8 mouse cellular contexts compared by ENCODE assay signal in genomic region chr10:80148610-80149290, GRCm38 (mm10). TPM values are rescaled to one million over a fixed set of nuclear protein-coding genes. Genes with fewer than 3 reads are reported as not detected.
A peak's percentile ranks its signal among the peaks of the same experiment; 100 is the strongest.
DNase-seq lines count a peak whose midpoint lies in the region; ATAC-seq and TF ChIP-seq lines count a peak whose summit lies in the region.

No protein-coding gene starts in this region.

- no peaks in the 10 kb centered on the region for H3K27me3 ChIP-seq in embryonic facial prominence, embryonic 14.5 days (replicated peaks; ENCODE audit: control insufficient read depth, insufficient read depth, low read length)
- H3K27me3 ChIP-seq in liver, adult 2 months (ENCODE audit: control insufficient read depth, insufficient read depth, low read length): no peaks in the 10 kb centered on the region
- no peaks in the 10 kb centered on the region for H3K27me3 ChIP-seq in splenic B cell, adult 2 months (ENCODE audit: control insufficient read depth, insufficient read depth, low read length, poor library complexity, severe bottlenecking)

- peak; percentile 69 for TF ChIP-seq CTCF in liver, adult 2 months (IDR thresholded peaks at IDR 0.05; ENCODE audit: low read depth, low read length)

- H3K9me3 ChIP-seq in embryonic facial prominence, embryonic 14.5 days (ENCODE audit: control insufficient read depth, low read length): no peaks in the 10 kb centered on the region

- peaks cover 60% of the 10 kb centered on the region for H3K36me3 ChIP-seq in embryonic facial prominence, embryonic 14.5 days (ENCODE audit: control insufficient read depth, insufficient read depth, low read length)
- peaks cover 1% of the 10 kb centered on the region; the same call in 1 of the 2 replicates for H3K36me3 ChIP-seq in liver, adult 2 months (ENCODE audit: control insufficient read depth, insufficient read depth, low read length)
- peaks cover 11% of the 10 kb centered on the region for H3K36me3 ChIP-seq in splenic B cell, adult 2 months (ENCODE audit: control insufficient read depth, insufficient read depth, low read length, poor library complexity, severe bottlenecking)

- WGBS in embryonic facial prominence, embryonic 14.5 days: under 1% methylated on average over 28 of the region's 57 CpGs
- WGBS in liver, adult 2 months: under 1% methylated on average over 57 of the region's 57 CpGs

- TF ChIP-seq POLR2A in liver, adult 2 months (IDR thresholded peaks at IDR 0.05; ENCODE audit: extremely low read depth, insufficient read depth, low read length): 0 out of 2 replicates have a peak, but pooled peaks have one; percentile 41

- DNase-seq in 416B (ENCODE audit: low read depth): peak; percentile 97
- peak; percentile 92 to 93 for DNase-seq in adrenal gland, postnatal 4 days (ENCODE audit: low spot score in 2 of 2)
- peak; percentile 96 for DNase-seq in embryonic facial prominence, embryonic 14.5 days (ENCODE audit: low spot score)
- peak; percentile 94 for DNase-seq in heart, adult 8-10 months (ENCODE audit: low spot score)
- peak; percentile 96 for DNase-seq in kidney, adult 9 months
- peak; percentile 96 for DNase-seq in liver, adult 2 months (ENCODE audit: extremely low read depth, low read depth, low spot score)
- peak; percentile 92 for DNase-seq in splenic B cell, adult 2 months (ENCODE audit: low read depth, low spot score)

- H3K4me3 ChIP-seq in embryonic facial prominence, embryonic 14.5 days (ENCODE audit: low read depth, low read length): peak overlapping the region; percentile 85
- peak overlapping the region; percentile 86 for H3K4me3 ChIP-seq in liver, adult 2 months (ENCODE audit: insufficient read depth, low read depth, low read length)

- H3K79me2 ChIP-seq in liver, adult 2 months (ENCODE audit: control insufficient read depth, insufficient read depth, low read length): peaks cover 34% of the 10 kb centered on the region

- peak overlapping the region; percentile 98 for H3K27ac ChIP-seq in embryonic facial prominence, embryonic 14.5 days (replicated peaks; ENCODE audit: low read depth, low read length)
- H3K27ac ChIP-seq in liver, adult 2 months (replicated peaks; ENCODE audit: insufficient read depth, low read depth, low read length): peak overlapping the region; percentile 94

- peak overlapping the region; percentile 89 for H3K9ac ChIP-seq in embryonic facial prominence, embryonic 14.5 days (ENCODE audit: low read depth, low read length)
- H3K9ac ChIP-seq in liver, adult 2 months (ENCODE audit: low read depth, low read length): peak overlapping the region; percentile 90

- ATAC-seq in embryonic facial prominence, embryonic 14.5 days (ENCODE audit: low read depth): peak; percentile 35
- peak; percentile 43 for ATAC-seq in monocyte, adult 5-6 weeks (replicated peaks; ENCODE audit: insufficient number of reproducible peaks, low FRiP score, low TSS enrichment, poor library complexity, severe bottlenecking)

- peak overlapping the region; percentile 93 for H3K4me2 ChIP-seq in embryonic facial prominence, embryonic 14.5 days (ENCODE audit: low read depth, low read length)

- peaks cover 12% of the 10 kb centered on the region for H3K4me1 ChIP-seq in embryonic facial prominence, embryonic 14.5 days (ENCODE audit: control insufficient read depth, insufficient read depth, low read length)
- peaks cover 34% of the 10 kb centered on the region for H3K4me1 ChIP-seq in liver, adult 2 months (ENCODE audit: control insufficient read depth, insufficient read depth, low read length)

RNA-seq across cellular contexts. Expression of gene Midn, which starts 0.7 kb away (rescaled TPM):
- total RNA-seq in adrenal gland, postnatal 4 days (2021): 100 to 1,000 TPM; 113 to 124 TPM
- 34.2 and 37.0 TPM in 2 replicates for polyA plus RNA-seq in embryonic facial prominence, embryonic 14.5 days (2014; fragmentation: Nextera tagmentation; extraction: Ambion mirVana)
- 100 to 1,000 TPM in 1 of 4 experiments, 10 to 100 TPM in 3; 83.9 to 111 (median 91.0) TPM for total RNA-seq in heart, adult 8-10 months (2022)
- total RNA-seq in liver, adult 2 months (2014; rRNA removed): 6.9 and 11.6 TPM in 2 replicates
- polyA plus RNA-seq in liver, adult 2 months (2012; rRNA removed): 27.4 and 38.8 TPM in 2 replicates
- 27.3 to 65.5 TPM (median 29.9 TPM) in 3 replicates for total RNA-seq in monocyte, adult 5-6 weeks (2017)

RNA-seq across cellular contexts. Expression of gene Cbarp, which starts 8.1 kb away (rescaled TPM):
- total RNA-seq in adrenal gland, postnatal 4 days (2021): 10 to 100 TPM; 49.1 to 72.7 TPM
- 7.3 and 9.0 TPM in 2 replicates for polyA plus RNA-seq in embryonic facial prominence, embryonic 14.5 days (2014; fragmentation: Nextera tagmentation; extraction: Ambion mirVana)
- total RNA-seq in heart, adult 8-10 months (2022): 1 to 10 TPM; 3.8 to 6.1 (median 4.6) TPM
- 0.47 and 0.55 TPM in 2 replicates for total RNA-seq in liver, adult 2 months (2014; rRNA removed)
- polyA plus RNA-seq in liver, adult 2 months (2012; rRNA removed): 1.2 TPM in 2 replicates
- 0.29 to 5.8 TPM (median 4.1 TPM) in 3 replicates for total RNA-seq in monocyte, adult 5-6 weeks (2017)

RNA-seq across cellular contexts. Expression of gene Atp5d, which starts 10.3 kb away (rescaled TPM):
- total RNA-seq in adrenal gland, postnatal 4 days (2021): 100 to 1,000 TPM; 401 to 425 TPM
- 474 and 475 TPM in 2 replicates for polyA plus RNA-seq in embryonic facial prominence, embryonic 14.5 days (2014; fragmentation: Nextera tagmentation; extraction: Ambion mirVana)
- 1,000 to 10,000 TPM; 1,050 to 1,135 (median 1,101) TPM for total RNA-seq in heart, adult 8-10 months (2022)
- total RNA-seq in liver, adult 2 months (2014; rRNA removed): 144 and 218 TPM in 2 replicates
- polyA plus RNA-seq in liver, adult 2 months (2012; rRNA removed): 1,387 and 1,558 TPM in 2 replicates
- total RNA-seq in monocyte, adult 5-6 weeks (2017): 26.1 to 49.8 TPM (median 29.5 TPM) in 3 replicates

RNA-seq across cellular contexts. Expression of gene Cirbp, which starts 17.0 kb away (rescaled TPM):
- total RNA-seq in adrenal gland, postnatal 4 days (2021): 100 to 1,000 TPM; 296 to 322 TPM
- 59.7 and 88.3 TPM in 2 replicates for polyA plus RNA-seq in embryonic facial prominence, embryonic 14.5 days (2014; fragmentation: Nextera tagmentation; extraction: Ambion mirVana)
- total RNA-seq in heart, adult 8-10 months (2022): 10 to 100 TPM; 34.7 to 69.7 (median 51.6) TPM
- total RNA-seq in liver, adult 2 months (2014; rRNA removed): 19.5 and 25.9 TPM in 2 replicates
- polyA plus RNA-seq in liver, adult 2 months (2012; rRNA removed): 31.8 and 37.0 TPM in 2 replicates
- total RNA-seq in monocyte, adult 5-6 weeks (2017): 137 to 163 TPM (median 145 TPM) in 3 replicates

RNA-seq across cellular contexts. Expression of gene 1600002K03Rik, which starts 24.0 kb away (rescaled TPM):
- total RNA-seq in adrenal gland, postnatal 4 days (2021): 1 to 10 TPM; 7.5 to 8.8 TPM
- polyA plus RNA-seq in embryonic facial prominence, embryonic 14.5 days (2014; fragmentation: Nextera tagmentation; extraction: Ambion mirVana): 11.0 and 13.1 TPM in 2 replicates
- total RNA-seq in heart, adult 8-10 months (2022): 1 to 10 TPM; 4.9 to 7.7 (median 5.9) TPM
- total RNA-seq in liver, adult 2 months (2014; rRNA removed): 5.1 and 7.7 TPM in 2 replicates
- 10.0 and 10.4 TPM in 2 replicates for polyA plus RNA-seq in liver, adult 2 months (2012; rRNA removed)
- 16.2 to 29.1 TPM (median 18.0 TPM) in 3 replicates for total RNA-seq in monocyte, adult 5-6 weeks (2017)

Comparison
In these comparisons a context has a peak if more than half of its experiments do, and no peak if none do; other contexts are left out.
1. Peak in every context shown above with its lines: DNase-seq, ATAC-seq, H3K4me3 ChIP-seq and H3K27ac ChIP-seq.